Mouse (Mus musculus) lung, embryonic 14.5 days (tissue): ENCODE results near the gene G530012D18Rik. TPM values are rescaled to one million over a fixed set of nuclear protein-coding genes. Genes with fewer than 3 reads are reported as not detected.
"Not testable (repeated sequence)": the region's sequence is repeated elsewhere in the genome, so short reads cannot be mapped to it uniquely, and the experiment has no call there.

Source experiments
- ATAC-seq: fragments of 200-750 bp; cut with Nextera tagmentation; 2 replicates; pipeline ENCODE4 v1.8.0; 2017; ENCODE audit warnings: mild to moderate bottlenecking, moderate TSS enrichment, moderate library complexity; ENCODE audit not compliant: insufficient read depth
- DNase-seq: peaks from one replicate; pipeline ENCODE4 v3.0.0-alpha.2; 2015
- H3K27ac ChIP-seq: fragments of 300-500 bp; sonication (generic); 2 replicates; pipeline ENCODE4 v1.5.1; 2014; ENCODE audit warnings: low read depth, mild to moderate bottlenecking, moderate library complexity
- H3K27me3 ChIP-seq: fragments of 300-500 bp; sonication (generic); 2 replicates; pipeline ENCODE4 v1.6.1; 2014; ENCODE audit warnings: low read length, control low read depth; ENCODE audit not compliant: insufficient read depth
- H3K36me3 ChIP-seq: fragments of 300-500 bp; sonication (generic); 2 replicates; pipeline ENCODE4 v1.6.1; 2014; ENCODE audit warnings: control low read depth; ENCODE audit not compliant: insufficient read depth
- H3K4me1 ChIP-seq: fragments of 300-500 bp; sonication (generic); 2 replicates; pipeline ENCODE4 v1.6.1; 2014; ENCODE audit warnings: antibody characterized with exemption, control low read depth; ENCODE audit not compliant: insufficient read depth
- H3K4me2 ChIP-seq: fragments of 300-500 bp; sonication (generic); 2 replicates; pipeline ENCODE4 v1.6.1; 2014; ENCODE audit warnings: mild to moderate bottlenecking
- H3K4me3 ChIP-seq: fragments of 300-500 bp; sonication (generic); 2 replicates; pipeline ENCODE4 v1.5.1; 2014; ENCODE audit warnings: low read depth, low read length
- H3K9ac ChIP-seq: fragments of 300-500 bp; sonication (generic); 2 replicates; pipeline ENCODE4 v1.6.1; 2014
- H3K9me3 ChIP-seq: fragments of 300-500 bp; sonication (generic); 2 replicates; pipeline ENCODE4 v1.6.1; 2016; ENCODE audit warnings: low read depth, low read length, control low read depth
- WGBS: fragments of 180-500 bp; shearing (Covaris S2); extraction: QIAGEN DNeasy Blood & Tissue Kit; methylation state at CpG from one replicate; pipeline ENCODE4 v1.1.7; 2014; 5-methylcytosine and 5-hydroxymethylcytosine counted together
- polyA plus RNA-seq: library from polyadenylated mRNA; unstranded; fragments of >200 nt; fragmentation: Nextera tagmentation; extraction: Ambion mirVana; gene quantifications from 2 replicates; pipeline ENCODE4 v1.2.1, GENCODE M21; 2014

G530012D18Rik gene
- polyA plus RNA-seq, result not detected in 2 replicates

DNA sequence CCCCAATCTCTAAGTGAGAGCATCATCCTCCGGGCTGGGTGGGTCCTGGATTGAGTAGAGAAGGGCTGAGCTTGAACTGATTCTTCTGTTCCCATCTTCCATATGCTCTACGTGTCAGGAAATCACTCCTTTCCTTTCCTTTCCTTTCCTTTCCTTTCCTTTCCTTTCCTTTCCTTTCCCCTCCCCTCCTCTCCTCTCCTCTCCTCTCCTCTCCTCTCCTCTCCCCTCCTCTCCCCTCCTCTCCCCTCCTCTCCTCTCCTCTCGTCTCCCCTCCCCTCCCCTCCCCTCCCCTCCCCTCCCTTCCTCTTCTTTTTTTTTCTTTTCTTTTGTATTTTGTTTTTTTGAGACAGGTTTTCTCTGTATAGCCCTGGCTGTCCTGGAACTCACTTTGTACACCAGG, at the start of gene G530012D18Rik:
TSS of gene G530012D18Rik (plus strand) at position 301 of the 400 bp plus-strand sequence.
- ATAC-seq, H3K36me3 ChIP-seq, H3K9me3 ChIP-seq, H3K4me2 ChIP-seq, H3K27ac ChIP-seq, H3K4me1 ChIP-seq, H3K27me3 ChIP-seq, H3K9ac ChIP-seq, DNase-seq, H3K4me3 ChIP-seq: not testable (repeated sequence)
- 61% methylated on average over 2 of the region's 3 CpGs for WGBS

DNA sequence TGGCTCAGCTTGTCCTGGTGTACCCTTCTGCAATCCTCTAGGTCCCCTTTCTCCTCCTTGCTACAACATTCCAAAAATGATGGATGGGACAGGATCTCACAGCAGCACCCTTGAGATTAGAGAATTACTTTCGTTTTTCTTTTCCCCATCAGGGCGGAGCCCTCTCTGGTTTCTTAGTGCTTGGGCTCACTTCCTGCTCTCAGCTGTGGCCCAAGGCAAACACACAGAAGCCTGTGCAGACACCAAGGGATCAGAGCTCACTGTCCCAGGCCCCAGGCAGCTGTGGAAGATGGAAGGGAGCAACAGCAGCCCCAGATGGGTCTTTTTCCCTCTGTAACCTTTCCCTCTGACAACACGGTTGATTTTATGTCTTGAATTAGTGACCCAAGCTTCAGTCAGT, 49.1 kb upstream of the G530012D18Rik start:
- not testable (repeated sequence) for H3K27me3 ChIP-seq, H3K36me3 ChIP-seq, ATAC-seq, H3K27ac ChIP-seq, H3K4me3 ChIP-seq, H3K4me2 ChIP-seq, DNase-seq, H3K9ac ChIP-seq, H3K4me1 ChIP-seq, H3K9me3 ChIP-seq
- WGBS, result 41% methylated on average over 3 of the region's 3 CpGs

DNA sequence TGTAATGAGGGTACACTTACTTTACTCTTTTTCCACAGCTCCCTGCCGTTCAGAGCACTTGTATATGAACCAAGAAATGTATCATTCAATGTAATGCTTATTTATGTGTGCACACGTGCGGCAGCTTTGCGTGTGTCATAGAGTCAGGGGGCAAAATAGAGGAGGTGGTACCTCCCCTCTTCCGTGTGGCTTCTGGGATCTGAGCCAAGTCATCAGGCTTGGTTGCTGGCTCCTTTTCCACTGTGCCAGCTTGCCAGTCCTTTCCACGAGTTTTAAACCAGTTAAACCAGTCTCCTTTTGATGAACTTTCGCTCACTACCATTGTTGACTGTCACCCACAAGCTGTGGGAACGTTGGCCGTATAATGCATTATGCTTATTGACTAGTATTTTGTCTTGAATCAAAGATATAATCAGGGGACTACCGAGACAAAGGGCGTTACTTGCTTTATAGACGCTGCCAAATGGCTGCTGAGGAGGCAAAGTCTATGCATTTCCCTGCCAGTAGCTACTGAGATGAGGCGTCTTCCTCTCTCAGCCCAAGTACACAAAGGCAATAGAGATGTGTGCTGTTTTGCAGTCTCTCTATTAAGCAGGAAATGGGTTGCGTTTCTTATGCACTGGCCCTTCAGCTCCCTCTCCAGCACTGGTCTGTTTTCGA, 46.9 kb upstream of the G530012D18Rik start:
- H3K27me3 ChIP-seq, H3K27ac ChIP-seq, DNase-seq, H3K4me2 ChIP-seq, ATAC-seq, H3K4me3 ChIP-seq, H3K36me3 ChIP-seq, H3K4me1 ChIP-seq, H3K9ac ChIP-seq, H3K9me3 ChIP-seq: not testable (repeated sequence)
- 75% methylated on average over 12 of the region's 15 CpGs for WGBS

DNA sequence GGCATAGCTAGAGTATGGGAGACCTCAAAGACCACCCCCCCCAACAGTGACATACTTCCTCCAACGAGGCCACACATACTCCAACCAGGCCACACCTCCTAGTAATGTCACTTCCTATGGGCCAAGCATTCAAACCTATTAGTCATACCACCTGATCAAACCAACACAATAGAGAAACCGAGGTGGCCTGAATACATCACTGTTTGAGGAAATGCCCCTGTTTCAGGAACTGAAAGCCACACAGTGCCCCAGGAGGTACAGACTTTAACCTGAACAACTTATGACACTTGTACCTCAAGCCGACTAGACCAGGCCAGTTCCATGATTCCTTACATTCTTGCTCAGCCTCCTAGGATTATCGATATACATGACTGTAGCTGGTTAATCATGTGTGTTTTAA, 31.7 kb upstream of the G530012D18Rik start:
- not testable (repeated sequence) for H3K9ac ChIP-seq, H3K27ac ChIP-seq, H3K4me1 ChIP-seq, DNase-seq, H3K9me3 ChIP-seq, ATAC-seq, H3K4me3 ChIP-seq, H3K27me3 ChIP-seq, H3K4me2 ChIP-seq, H3K36me3 ChIP-seq
- WGBS, result 63% methylated on average over 2 of the region's 4 CpGs

DNA sequence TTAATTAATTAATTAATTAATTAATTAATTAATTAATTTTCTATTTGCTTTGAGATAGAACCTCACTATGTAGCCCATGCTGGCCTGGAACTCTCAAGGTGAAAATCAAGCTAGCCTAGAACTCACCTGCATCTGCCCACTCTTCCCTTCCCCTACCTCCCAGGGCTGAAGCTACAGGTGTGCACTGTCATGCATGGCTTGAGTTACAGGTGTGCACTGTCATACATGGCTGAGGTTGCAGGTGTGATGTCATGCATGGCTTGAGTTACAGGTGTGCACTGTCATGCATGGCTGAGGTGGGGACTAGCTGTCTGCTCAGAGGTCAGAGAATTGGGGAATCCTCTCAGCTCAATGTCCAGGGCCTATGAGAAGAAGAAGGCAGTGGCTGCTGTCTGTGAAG, 29.0 kb upstream of the G530012D18Rik start:
- not testable (repeated sequence) for H3K4me3 ChIP-seq, ATAC-seq, H3K27ac ChIP-seq, H3K9ac ChIP-seq, H3K27me3 ChIP-seq, H3K9me3 ChIP-seq, H3K4me1 ChIP-seq, H3K36me3 ChIP-seq, H3K4me2 ChIP-seq, DNase-seq

DNA sequence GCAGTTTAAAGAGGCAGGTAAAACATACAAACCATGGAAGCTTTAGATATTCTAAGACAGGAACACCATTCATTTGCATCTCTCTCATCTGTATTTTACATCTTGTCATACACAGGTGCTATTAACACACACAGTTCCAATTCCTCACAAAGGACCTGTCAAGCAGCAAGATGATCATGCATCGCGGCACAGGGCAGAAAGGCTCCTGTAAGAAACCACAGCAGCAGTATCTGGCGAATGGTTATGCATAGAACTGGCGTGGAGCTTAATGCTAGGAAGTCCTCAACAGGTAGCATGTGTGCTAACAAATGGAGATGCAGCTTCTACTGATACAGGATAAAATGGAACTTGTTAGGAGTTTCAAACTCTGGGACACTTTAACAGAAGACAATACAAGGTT, 20.2 kb upstream of the G530012D18Rik start:
- H3K9ac ChIP-seq, ATAC-seq, H3K9me3 ChIP-seq, H3K27ac ChIP-seq, H3K4me2 ChIP-seq, DNase-seq, H3K4me1 ChIP-seq, H3K4me3 ChIP-seq, H3K36me3 ChIP-seq, H3K27me3 ChIP-seq: not testable (repeated sequence)
- 79% methylated on average over 4 of the region's 4 CpGs for WGBS

DNA sequence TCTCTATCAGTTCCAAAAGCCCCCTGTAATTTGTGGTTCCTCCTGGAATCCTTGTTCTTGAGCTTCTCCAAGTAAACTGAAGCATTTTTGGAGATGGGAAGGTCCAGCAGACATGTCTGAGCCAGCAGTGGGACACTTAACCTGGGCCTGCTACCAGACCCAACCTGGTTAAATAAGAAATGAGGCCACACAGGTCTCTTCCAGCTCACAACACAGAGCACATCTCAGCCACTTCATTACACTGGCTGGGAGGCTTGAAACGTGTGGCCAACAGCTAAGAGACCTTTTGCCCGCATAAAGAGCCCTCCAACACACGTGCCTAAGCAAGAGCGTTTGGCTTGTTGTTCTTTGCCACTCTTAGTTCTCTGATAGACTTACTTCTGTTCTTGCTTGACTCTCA, 1.9 kb upstream of the G530012D18Rik start:
- H3K4me1 ChIP-seq, ATAC-seq, H3K9me3 ChIP-seq, H3K4me2 ChIP-seq, H3K9ac ChIP-seq, H3K27me3 ChIP-seq, H3K27ac ChIP-seq, H3K36me3 ChIP-seq, H3K4me3 ChIP-seq, DNase-seq: not testable (repeated sequence)
- WGBS, result 64% methylated on average over 4 of the region's 4 CpGs

DNA sequence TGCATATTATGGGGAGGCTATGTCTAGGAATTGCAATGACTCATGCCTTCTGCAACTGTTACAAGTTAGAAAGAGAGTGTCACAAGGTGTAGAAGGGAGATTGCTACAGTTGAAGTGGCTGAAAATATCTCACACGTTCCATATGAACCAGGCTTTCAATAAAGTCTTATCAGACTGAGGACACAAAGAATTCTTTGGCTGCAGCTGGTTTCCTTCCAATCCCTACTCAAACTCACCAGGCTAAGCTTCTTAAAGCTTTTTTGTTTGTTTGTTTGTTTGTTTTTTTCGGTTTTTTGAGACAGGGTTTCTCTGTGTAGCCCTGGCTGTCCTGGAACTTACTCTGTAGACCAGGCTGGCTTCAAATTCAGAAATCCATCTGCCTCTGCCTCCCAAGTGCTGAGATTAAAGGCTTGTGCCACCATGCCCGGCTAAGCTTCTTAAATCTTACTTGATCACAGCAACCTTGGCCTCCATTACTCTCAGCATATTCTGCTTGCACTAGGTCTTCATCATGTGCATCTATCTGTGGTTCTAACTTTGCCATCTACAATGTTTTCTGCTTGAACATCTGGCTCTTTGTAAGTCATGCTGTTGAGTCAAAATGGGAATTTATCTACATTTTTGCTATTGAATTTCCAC, 3.0 kb downstream of the G530012D18Rik start:
- WGBS, result 57% methylated on average over 3 of the region's 3 CpGs
- H3K4me1 ChIP-seq, H3K9ac ChIP-seq, H3K4me3 ChIP-seq, H3K27ac ChIP-seq, DNase-seq, ATAC-seq, H3K9me3 ChIP-seq, H3K36me3 ChIP-seq, H3K4me2 ChIP-seq, H3K27me3 ChIP-seq: not testable (repeated sequence)

DNA sequence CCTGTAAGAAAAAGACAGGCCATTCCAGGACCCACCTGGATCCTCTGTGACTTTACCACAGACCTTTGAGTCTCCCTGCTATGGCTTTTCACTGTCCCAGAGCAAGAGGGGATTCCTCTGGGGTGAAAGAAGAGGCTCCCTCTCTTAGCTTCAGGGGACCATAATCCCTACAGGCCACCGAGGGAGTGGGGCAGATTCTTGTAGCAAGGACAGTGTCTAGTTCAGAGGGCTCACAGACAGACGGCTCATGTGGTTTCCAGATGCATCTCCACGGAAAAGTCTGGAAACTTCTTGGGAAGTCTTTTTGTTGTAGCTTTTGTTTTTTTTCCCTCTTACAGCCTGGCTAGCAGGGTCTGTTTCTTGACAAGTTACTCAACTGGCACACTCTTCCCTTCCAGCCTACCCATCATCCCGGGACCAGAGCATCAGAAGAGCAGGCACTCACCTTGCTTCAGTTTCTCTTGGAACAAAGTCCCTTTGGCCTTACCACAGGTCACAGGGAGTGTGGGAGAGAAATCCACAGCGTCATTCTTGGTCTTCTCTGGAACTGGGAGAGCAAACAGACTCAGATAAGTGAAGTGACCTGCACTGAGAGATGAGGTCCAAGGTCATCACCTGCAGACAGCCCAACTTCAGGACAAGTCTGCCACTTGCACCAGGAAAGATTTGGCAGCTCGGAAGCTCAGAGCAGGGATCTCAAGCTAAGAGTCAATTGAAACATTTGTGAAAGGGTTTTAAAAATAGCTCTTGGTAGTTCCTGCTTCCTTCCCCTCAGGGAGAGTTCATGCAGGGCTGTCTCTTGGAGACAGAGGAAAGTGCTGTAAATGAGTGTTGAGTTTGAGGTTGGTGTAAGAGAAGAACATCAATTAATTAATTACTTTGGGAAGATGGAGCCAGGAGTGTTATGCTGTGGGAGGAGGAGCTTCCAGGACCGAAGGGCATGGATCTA, 4.0 kb downstream of the G530012D18Rik start:
- not testable (repeated sequence) for DNase-seq, ATAC-seq
- 68% methylated on average over 6 of the region's 7 CpGs for WGBS

DNA sequence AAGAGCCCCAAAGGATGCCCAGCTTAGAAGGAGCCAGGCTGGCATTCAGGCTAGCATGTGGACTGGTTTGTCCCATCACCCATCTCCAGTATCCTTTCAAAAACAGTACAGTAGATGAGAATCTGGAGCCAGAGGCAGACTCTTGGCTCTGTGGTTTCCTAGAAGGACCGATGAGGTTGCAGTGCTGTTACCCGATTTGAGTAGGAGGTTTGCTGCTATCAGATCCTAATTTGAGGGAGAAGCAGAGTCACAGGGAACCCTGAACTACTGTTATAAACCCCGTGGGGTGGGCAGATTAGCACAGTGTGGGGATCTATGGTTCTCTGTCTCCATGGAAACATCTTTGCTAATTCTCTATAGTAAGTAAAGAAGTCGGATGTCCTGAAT, 4.7 kb downstream of the G530012D18Rik start:
- WGBS, result 84% methylated on average over 2 of the region's 4 CpGs
- H3K9ac ChIP-seq, ATAC-seq: not testable (repeated sequence)

More for the DNA sequence above, 4.0 kb downstream of the G530012D18Rik start:
- not testable (repeated sequence) for H3K4me1 ChIP-seq, H3K27me3 ChIP-seq, H3K4me3 ChIP-seq, H3K9ac ChIP-seq, H3K4me2 ChIP-seq, H3K27ac ChIP-seq, H3K36me3 ChIP-seq, H3K9me3 ChIP-seq

More for the DNA sequence above, 4.7 kb downstream of the G530012D18Rik start:
- H3K4me1 ChIP-seq, H3K27me3 ChIP-seq, H3K27ac ChIP-seq, DNase-seq, H3K36me3 ChIP-seq, H3K4me2 ChIP-seq, H3K4me3 ChIP-seq, H3K9me3 ChIP-seq: not testable (repeated sequence)
